Mouse (Mus musculus) fat pad, adult 2 months (tissue): Measurements from ENCODE around the gene Ccl2.

ENCODE experiments used
- DNase-seq: peaks from one replicate; pipeline ENCODE4 v3.0.0-alpha.2; 2011; ENCODE audit warnings: low read depth, low spot score; ENCODE audit errors: extremely low read depth

Ccl2 gene

GRCm38 (mm10) chr11:82034446-82034845 lies 925 bp upstream of the Ccl2 start:
- DNase-seq = no peak

DNA sequence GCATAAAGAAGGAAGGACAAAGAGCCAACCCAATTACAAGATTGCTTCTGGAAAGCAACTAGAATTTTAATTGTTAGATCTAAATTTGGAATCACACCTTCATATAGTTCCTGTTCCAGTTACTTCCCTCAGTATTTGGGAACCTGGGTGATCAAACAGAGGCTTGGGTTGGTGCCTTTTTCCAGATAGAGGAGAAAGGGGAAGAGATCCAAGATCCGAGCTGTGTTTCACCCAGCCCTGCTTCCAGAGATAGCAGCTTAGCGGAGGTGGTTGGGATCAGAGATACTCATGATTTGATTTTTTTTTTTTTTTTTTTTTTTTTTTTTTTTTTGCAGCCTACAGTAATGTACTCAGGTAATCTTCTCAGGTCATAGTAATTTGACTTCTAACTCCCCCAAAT lies 486 bp downstream of the Ccl2 start:
- no peak for DNase-seq

DNA sequence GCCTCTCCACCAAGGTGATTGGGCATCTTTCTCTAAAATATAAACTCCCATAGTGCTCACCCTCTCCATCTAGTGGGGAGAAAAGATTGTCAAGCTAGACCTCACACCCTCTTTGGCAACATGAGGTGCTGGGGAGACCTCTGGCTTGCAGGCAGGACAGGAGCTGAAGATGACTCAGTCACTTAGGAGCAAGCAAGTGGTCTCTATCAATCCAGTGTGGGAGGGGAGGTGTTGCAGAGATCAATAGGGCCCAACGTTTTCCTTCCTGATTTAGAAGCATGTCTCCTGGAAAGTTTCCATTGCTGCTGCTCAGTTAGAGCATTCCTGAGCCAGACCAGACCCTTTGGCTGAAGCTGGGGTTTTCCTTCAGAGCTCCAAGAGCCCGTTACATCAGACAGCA lies 3.2 kb downstream of the Ccl2 start, which contains the start of gene Gm17268:
Gm17268 (minus strand) TSS at position 28 of the 400 bp plus-strand sequence.
- no peak for DNase-seq

DNA sequence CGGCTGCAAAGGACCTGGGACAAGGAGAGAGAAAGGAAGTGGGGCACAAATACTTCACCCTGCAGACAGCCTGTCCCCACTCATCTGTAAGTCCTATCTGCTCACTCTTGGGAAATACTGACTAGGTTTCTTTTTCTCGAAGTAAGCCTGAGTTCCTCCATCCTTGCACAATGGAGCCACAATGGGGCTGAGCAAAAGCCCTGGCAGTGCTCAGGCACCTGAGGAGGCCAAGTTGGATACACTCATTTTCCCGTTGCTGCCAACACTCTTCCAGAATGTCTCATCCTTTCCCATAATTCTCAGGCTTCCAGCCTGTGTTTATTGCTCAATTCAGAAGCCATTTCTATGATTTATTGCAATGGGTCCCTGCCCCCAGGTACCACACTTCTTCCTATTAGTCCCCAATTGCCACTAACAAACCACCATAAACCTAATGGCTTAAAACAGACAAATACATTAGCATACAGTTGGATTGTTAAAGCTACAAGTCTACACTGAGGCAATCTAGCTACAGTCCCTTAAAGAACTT lies 3.8 kb downstream of the Ccl2 start:
- peak; percentile 30 for DNase-seq

DNA sequence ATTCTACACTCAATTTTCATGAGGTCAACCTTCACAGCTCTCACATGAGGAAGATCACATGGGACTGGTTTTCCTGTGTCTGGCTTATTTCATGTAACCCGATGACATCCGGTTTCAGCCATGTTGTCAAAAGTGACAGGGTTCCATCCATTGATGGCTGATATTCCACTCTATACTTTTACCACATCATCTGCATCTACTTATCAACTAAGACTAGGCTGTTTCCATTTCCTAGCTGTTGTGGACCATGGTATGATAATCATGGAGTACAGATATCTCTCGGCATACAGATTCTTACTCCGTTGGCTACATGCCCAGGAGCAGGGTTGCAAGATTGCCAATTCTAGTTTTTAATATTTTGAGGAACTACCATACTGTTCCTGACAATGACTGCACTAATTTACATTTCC lies 6.3 kb downstream of the Ccl2 start:
- no peak for DNase-seq

GRCm38 (mm10) chr11:82045471-82045870 lies 10.1 kb downstream of the Ccl2 start, which contains the start of gene Ccl7:
TSS of gene Ccl7 (plus strand) at chr11:82045712.
- DNase-seq = peak; percentile 23

GRCm38 (mm10) chr11:82047746-82048415 lies 12.5 kb downstream of the Ccl2 start:
- no peak for DNase-seq

- DNase-seq = no peak
These were observed 18.5 kb downstream of the Ccl2 start for GRCm38 (mm10) chr11:82053849-82054248.

DNA sequence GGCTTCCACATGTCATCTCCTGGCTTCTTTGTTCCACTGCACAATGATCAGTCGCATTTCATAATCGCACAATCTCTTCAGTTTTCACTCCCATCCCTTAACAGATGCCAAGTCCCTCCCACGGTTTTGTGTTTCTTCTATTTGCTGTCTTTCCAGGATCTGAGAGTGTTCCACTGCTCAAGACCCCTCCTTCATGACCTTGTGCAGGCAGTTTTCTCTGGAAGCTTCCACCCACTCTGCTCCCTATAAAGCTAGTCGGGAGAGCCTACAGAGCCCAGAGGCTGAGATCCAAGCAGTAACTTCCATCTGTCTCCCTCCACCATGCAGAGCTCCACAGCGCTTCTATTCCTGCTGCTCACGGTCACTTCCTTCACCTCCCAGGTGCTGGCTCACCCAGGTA lies 22.3 kb downstream of the Ccl2 start, which contains the start of gene Ccl11:
Ccl11 (plus strand) TSS at position 178 of the 400 bp plus-strand sequence.
- no peak for DNase-seq

DNA sequence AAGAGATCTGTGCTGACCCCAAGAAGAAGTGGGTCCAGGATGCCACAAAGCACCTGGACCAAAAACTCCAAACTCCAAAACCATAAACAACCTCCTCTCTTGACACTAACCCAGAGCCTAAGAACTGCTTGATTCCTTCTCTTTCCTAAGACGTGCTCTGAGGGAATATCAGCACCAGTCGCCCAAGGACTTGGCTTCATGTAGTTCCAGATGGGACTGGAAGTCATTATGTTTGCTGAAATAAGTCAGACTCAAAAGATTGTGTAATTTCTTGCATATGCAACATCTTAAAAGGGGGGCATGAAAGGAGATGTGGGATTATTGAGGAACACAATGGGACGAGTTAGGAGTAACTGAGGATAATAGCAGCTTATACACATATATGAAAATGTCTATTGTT lies 26.9 kb downstream of the Ccl2 start:
- DNase-seq = no peak

GRCm38 (mm10) chr11:82063454-82063853 lies 28.1 kb downstream of the Ccl2 start:
- DNase-seq = no peak

DNA sequence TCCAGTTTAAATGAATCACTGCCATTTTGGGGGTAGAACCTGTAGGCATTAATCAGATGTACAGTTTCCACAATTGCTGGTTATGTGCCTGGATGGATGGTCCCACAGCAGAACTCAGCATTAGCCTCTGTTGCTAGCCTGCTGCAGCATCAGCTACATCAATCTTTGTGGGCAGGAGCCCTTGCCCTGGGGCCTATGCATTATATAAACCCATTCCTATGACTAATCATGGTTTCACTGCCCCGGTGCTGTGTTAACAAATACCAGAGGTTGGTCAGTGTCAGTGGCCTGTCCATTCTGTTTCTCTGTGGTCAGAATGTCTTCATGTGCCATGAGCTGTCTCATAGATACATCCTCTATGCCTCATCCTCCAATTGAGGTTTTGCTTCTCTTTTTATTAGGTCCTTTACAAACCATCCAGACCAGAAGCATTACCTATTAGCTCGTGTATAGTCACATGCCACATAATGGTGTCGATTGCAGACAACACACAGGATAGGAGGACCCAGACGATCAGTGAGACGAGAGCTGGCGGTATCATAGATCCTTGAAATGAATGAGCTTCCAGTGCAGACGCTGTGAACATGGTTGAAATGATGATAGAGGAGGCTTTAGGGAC lies 31.7 kb downstream of the Ccl2 start:
- no peak for DNase-seq

DNA sequence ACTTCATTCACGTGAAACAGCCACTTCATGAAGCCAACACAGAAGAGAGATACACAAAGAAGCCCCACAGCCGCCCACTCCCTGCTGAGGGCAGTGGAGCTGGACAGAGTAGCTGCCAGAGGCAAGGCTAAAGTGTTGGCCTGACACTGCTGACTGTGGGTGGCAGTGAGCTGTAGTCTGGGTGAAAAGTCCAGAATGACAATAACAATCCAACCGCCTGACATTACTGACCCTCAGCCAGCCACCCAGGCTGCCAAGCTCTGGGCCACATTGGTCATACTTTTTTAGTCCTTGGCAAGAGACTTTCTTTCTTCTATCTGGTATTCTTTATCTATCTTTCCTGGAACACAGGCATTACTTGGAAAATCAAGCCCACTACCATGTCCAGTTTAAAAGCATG lies 35.7 kb downstream of the Ccl2 start:
- no peak for DNase-seq

DNA sequence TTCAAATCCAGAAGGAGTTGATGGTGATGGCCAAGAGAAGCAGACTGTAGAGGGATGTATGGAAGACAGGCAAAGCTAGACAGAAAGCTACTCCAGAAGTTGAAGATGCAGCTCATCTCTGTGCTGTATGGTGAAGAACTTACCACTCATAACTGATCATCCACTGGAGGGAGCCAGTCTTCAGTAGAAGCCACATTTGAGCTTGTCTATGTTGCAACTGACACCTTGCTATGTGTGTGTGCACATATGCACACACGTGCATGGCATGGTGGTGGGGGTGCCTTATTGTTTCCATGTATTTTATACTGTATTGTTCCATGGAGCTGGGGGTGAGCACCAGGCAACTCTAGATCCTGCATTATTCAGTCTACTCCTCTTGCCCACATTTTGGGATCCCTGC lies 37.0 kb downstream of the Ccl2 start:
- no peak for DNase-seq

GRCm38 (mm10) chr11:82072984-82073383 lies 37.6 kb downstream of the Ccl2 start:
- no peak for DNase-seq

GRCm38 (mm10) chr11:82073686-82074085 lies 38.3 kb downstream of the Ccl2 start:
- DNase-seq = peak; percentile 34

DNA sequence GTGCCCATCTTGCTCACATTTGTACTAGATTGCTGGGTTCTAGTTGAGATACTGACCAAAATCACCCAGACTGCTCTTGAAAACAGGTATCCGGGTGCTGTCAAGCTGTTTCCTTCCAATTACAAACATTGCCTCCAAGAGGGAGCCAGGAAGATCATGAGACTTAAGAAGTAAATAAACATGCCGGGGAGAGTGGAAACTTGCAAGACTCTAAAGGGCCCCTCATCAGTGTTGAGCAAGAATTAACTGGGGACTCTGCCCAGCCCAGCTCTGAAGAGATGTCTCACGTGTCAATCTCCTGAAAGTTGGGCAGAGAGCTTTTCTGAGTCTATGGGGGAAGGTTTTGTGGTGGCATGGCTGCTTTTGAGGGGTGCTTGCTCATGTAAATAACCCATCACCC lies 41.7 kb downstream of the Ccl2 start:
- no peak for DNase-seq

GRCm38 (mm10) chr11:82078136-82078730 lies 42.9 kb downstream of the Ccl2 start:
- DNase-seq = no peak

DNA sequence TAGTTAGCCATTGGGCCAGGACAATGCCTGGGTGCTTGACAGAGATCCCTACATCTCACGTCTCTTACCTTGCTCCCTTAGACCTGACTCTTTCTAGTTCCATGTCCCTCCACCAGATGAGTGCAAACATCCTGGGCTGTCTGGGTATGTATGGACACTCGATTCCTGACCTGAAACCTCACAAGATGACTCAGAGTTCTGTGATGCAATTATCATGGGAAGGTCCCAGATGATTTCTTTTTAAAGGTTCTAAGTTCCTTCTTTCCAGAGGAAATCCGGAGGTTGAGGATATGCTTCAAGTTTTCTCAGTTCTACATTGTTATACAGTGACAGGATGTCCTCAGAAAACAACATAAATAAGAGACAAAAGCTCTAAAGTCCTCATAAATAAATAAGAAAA lies 45.5 kb downstream of the Ccl2 start:
- no peak for DNase-seq

DNA sequence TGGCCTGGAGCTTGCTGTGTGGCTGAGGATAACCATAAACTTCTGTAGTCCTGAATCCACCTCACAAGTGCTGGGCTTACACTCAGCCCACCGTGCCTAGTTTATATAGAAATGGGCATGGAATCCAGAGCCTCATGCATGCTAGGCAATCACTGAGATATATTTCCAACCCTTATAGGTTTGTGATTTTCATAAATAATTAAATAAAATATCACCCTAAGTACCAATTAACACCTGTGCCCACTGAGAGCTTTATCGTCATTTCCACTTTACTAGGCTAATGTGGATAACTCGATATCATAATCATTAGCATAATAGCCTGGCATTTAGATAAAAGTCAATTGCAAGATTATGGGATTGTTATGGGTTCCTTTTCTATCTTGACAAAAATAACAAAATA lies 49.0 kb downstream of the Ccl2 start:
- DNase-seq = no peak
